Mouse (Mus musculus): ENCODE measurements around the gene Ccr10. TPM values are rescaled to one million over a fixed set of nuclear protein-coding genes. Genes with fewer than 3 reads are reported as not detected.
A peak's percentile ranks its signal among the peaks of the same experiment; 100 is the strongest.
"Not testable (repeated sequence)": the region's sequence is repeated elsewhere in the genome, so short reads cannot be mapped to it uniquely, and the experiment has no call there.

Gene Ccr10
- polyA plus RNA-seq, 1 experiment from 2014 or later, result 0.29 TPM

GRCm38 (mm10) chr11:101168301-101168980 lies 6.8 kb downstream of the Ccr10 start:
- ATAC-seq (ENCODE audit: low FRiP score, low read depth), result no peak
- WGBS, result 62% methylated on average over 18 of the region's 18 CpGs
- peaks cover 20% of the 10 kb centered on the region for H3K36me3 ChIP-seq
- H3K4me1 ChIP-seq, result peaks cover 47% of the 10 kb centered on the region
- peak overlapping the region; percentile 86 for H3K4me2 ChIP-seq (replicated peaks)
- no peaks in the 10 kb centered on the region for H3K9me3 ChIP-seq
- no peak overlapping the region for H3K27ac ChIP-seq
- H3K4me3 ChIP-seq, result no peak overlapping the region
- peaks cover 75% of the 10 kb centered on the region for H3K27me3 ChIP-seq (replicated peaks)
- H3K9ac ChIP-seq, result no peak overlapping the region

- Histone ChIP-seq H3K4me3 (no peak overlapping the region), H3K4me2 (replicated peaks) (0 out of 2 replicates have a peak overlapping the region, but pooled peaks have one; percentile 86), H3K9me3 (no peaks in the 10 kb centered on the region), H3K9ac (no peak overlapping the region), H3K36me3 (peaks cover 25% of the 10 kb centered on the region), H3K27ac (no peak overlapping the region), H3K27me3 (replicated peaks) (peaks cover 75% of the 10 kb centered on the region), H3K4me1 (peaks cover 42% of the 10 kb centered on the region)
- no peak for ATAC-seq (ENCODE audit: low FRiP score, low read depth)
- 42% methylated on average over 8 of the region's 8 CpGs for WGBS
Observed at GRCm38 (mm10) chr11:101167963-101168300, 7.3 kb downstream of the Ccr10 start.

- no peak for ATAC-seq (ENCODE audit: low FRiP score, low read depth)
- WGBS, result 43% methylated on average over 19 of the region's 19 CpGs
Observed at GRCm38 (mm10) chr11:101167211-101167962, 7.9 kb downstream of the Ccr10 start.

GRCm38 (mm10) chr11:101166357-101166756 lies 8.9 kb downstream of the Ccr10 start:
- H3K4me3 ChIP-seq, result no peak overlapping the region
- H3K27me3 ChIP-seq (replicated peaks), result peaks cover 89% of the 10 kb centered on the region
- peaks cover 35% of the 10 kb centered on the region for H3K4me1 ChIP-seq
- no peak overlapping the region for H3K27ac ChIP-seq
- no peak for ATAC-seq (ENCODE audit: low FRiP score, low read depth)
- peaks cover 31% of the 10 kb centered on the region for H3K36me3 ChIP-seq
- H3K9ac ChIP-seq, result no peak overlapping the region
- no peaks in the 10 kb centered on the region for H3K9me3 ChIP-seq
- 29% methylated on average over 14 of the region's 14 CpGs for WGBS
- H3K4me2 ChIP-seq (replicated peaks), result no peak overlapping the region

More at GRCm38 (mm10) chr11:101167211-101167962, 7.9 kb downstream of the Ccr10 start:
- peaks cover 25% of the 10 kb centered on the region for H3K36me3 ChIP-seq
- no peak overlapping the region for H3K4me3 ChIP-seq
- no peaks in the 10 kb centered on the region for H3K9me3 ChIP-seq
- H3K4me2 ChIP-seq (replicated peaks), result no peak overlapping the region
- H3K4me1 ChIP-seq, result peaks cover 39% of the 10 kb centered on the region
- H3K27ac ChIP-seq, result no peak overlapping the region
- no peak overlapping the region for H3K9ac ChIP-seq
- peaks cover 79% of the 10 kb centered on the region for H3K27me3 ChIP-seq (replicated peaks)

GRCm38 (mm10) chr11:101164677-101165580 lies 10.3 kb downstream of the Ccr10 start:
- no peaks in the 10 kb centered on the region for H3K9me3 ChIP-seq
- peaks cover 31% of the 10 kb centered on the region for H3K36me3 ChIP-seq
- 9% methylated on average over 35 of the region's 35 CpGs for WGBS
- ATAC-seq (ENCODE audit: low FRiP score, low read depth), result no peak
- no peak overlapping the region for H3K27ac ChIP-seq
- no peak overlapping the region for H3K9ac ChIP-seq
- H3K4me1 ChIP-seq, result peaks cover 26% of the 10 kb centered on the region
- no peak overlapping the region; the same call in 1 of the 2 replicates for H3K4me3 ChIP-seq
- H3K4me2 ChIP-seq (replicated peaks), result peak overlapping the region; percentile 55; the same call in 1 of the 2 replicates
- peaks cover 89% of the 10 kb centered on the region for H3K27me3 ChIP-seq (replicated peaks)

- WGBS, result 4% methylated on average over 21 of the region's 21 CpGs
- peaks cover 19% of the 10 kb centered on the region for H3K4me1 ChIP-seq
- H3K9me3 ChIP-seq, result no peaks in the 10 kb centered on the region
- ATAC-seq (ENCODE audit: low FRiP score, low read depth), result no peak
- H3K27ac ChIP-seq, result no peak overlapping the region
- H3K36me3 ChIP-seq, result peaks cover 31% of the 10 kb centered on the region
- peak overlapping the region; percentile 55 for H3K4me2 ChIP-seq (replicated peaks)
- peak overlapping the region; percentile 26 for H3K4me3 ChIP-seq
- peaks cover 84% of the 10 kb centered on the region for H3K27me3 ChIP-seq (replicated peaks)
- no peak overlapping the region for H3K9ac ChIP-seq
Observed at GRCm38 (mm10) chr11:101164351-101164665, 10.9 kb downstream of the Ccr10 start.

- no peak for ATAC-seq (ENCODE audit: low FRiP score, low read depth)
- H3K9ac ChIP-seq, result no peak overlapping the region
- peaks cover 13% of the 10 kb centered on the region for H3K4me1 ChIP-seq
- H3K36me3 ChIP-seq, result peaks cover 31% of the 10 kb centered on the region
- H3K27me3 ChIP-seq (replicated peaks), result peaks cover 78% of the 10 kb centered on the region
- no peak overlapping the region for H3K27ac ChIP-seq
- peak overlapping the region; percentile 55 for H3K4me2 ChIP-seq (replicated peaks)
- no peaks in the 10 kb centered on the region for H3K9me3 ChIP-seq
- H3K4me3 ChIP-seq, result peak overlapping the region; percentile 26
- 6% methylated on average over 49 of the region's 49 CpGs for WGBS
Observed at GRCm38 (mm10) chr11:101163476-101164350, 11.5 kb downstream of the Ccr10 start.

- peaks cover 30% of the 10 kb centered on the region for H3K36me3 ChIP-seq
- no peak overlapping the region for H3K9ac ChIP-seq
- H3K27me3 ChIP-seq (replicated peaks), result peaks cover 73% of the 10 kb centered on the region
- no peak overlapping the region for H3K4me3 ChIP-seq
- no peak overlapping the region for H3K4me2 ChIP-seq (replicated peaks)
- H3K27ac ChIP-seq, result no peak overlapping the region
- peaks cover 13% of the 10 kb centered on the region for H3K4me1 ChIP-seq
- H3K9me3 ChIP-seq, result no peaks in the 10 kb centered on the region
- WGBS, result 45% methylated on average over 5 of the region's 5 CpGs
- ATAC-seq (ENCODE audit: low FRiP score, low read depth), result no peak
Observed at GRCm38 (mm10) chr11:101162772-101163171, 12.5 kb downstream of the Ccr10 start.

- WGBS, result 48% methylated on average over 5 of the region's 5 CpGs
- peaks cover 13% of the 10 kb centered on the region for H3K4me1 ChIP-seq
- no peaks in the 10 kb centered on the region for H3K9me3 ChIP-seq
- 0 out of 2 replicates have a peak overlapping the region, but pooled peaks have one; percentile 0 for H3K9ac ChIP-seq
- H3K4me2 ChIP-seq (replicated peaks), result no peak overlapping the region
- no peak overlapping the region for H3K27ac ChIP-seq
- no peak for ATAC-seq (ENCODE audit: low FRiP score, low read depth)
- no peak overlapping the region for H3K4me3 ChIP-seq
- H3K36me3 ChIP-seq, result peaks cover 26% of the 10 kb centered on the region
- H3K27me3 ChIP-seq (replicated peaks), result peaks cover 69% of the 10 kb centered on the region
Observed at GRCm38 (mm10) chr11:101162301-101162700, 12.9 kb downstream of the Ccr10 start.

- Histone ChIP-seq H3K4me3 (no peak overlapping the region), H3K9me3 (no peaks in the 10 kb centered on the region), H3K36me3 (peaks cover 21% of the 10 kb centered on the region), H3K27me3 (replicated peaks) (peaks cover 61% of the 10 kb centered on the region), H3K4me2 (replicated peaks) (no peak overlapping the region), H3K27ac (no peak overlapping the region), H3K9ac (no peak overlapping the region), H3K4me1 (peaks cover 14% of the 10 kb centered on the region)
- 86% methylated on average over 15 of the region's 15 CpGs for WGBS
- no peak for ATAC-seq (ENCODE audit: low FRiP score, low read depth)
Observed at GRCm38 (mm10) chr11:101161551-101161950, 13.7 kb downstream of the Ccr10 start.

- H3K4me1 ChIP-seq, result peaks cover 19% of the 10 kb centered on the region
- not testable (repeated sequence) for H3K9me3 ChIP-seq; ATAC-seq (ENCODE audit: low FRiP score, low read depth); H3K4me3 ChIP-seq; H3K4me2 ChIP-seq (replicated peaks); H3K9ac ChIP-seq; H3K27ac ChIP-seq
- H3K36me3 ChIP-seq, result peaks cover 21% of the 10 kb centered on the region
- WGBS, result 74% methylated on average over 8 of the region's 8 CpGs
- H3K27me3 ChIP-seq (replicated peaks), result peaks cover 60% of the 10 kb centered on the region
Observed at GRCm38 (mm10) chr11:101160981-101161505, 14.2 kb downstream of the Ccr10 start.

All from neural tube, embryonic 12.5 days (tissue).